Mouse (Mus musculus) hindbrain, embryonic 10.5 days (tissue): ENCODE measurements around the gene Mettl26. TPM values are rescaled to one million over a fixed set of nuclear protein-coding genes. Genes with fewer than 3 reads are reported as not detected.

Source experiments
- DNase-seq: peaks from one replicate; pipeline ENCODE4 v3.0.0-alpha.2; 2017; ENCODE audit warnings: low spot score
- H3K27ac ChIP-seq: fragments of 300-500 bp; sonication (generic); 2 replicates; pipeline ENCODE4 v1.5.1; 2016; ENCODE audit warnings: mild to moderate bottlenecking, moderate library complexity
- H3K27me3 ChIP-seq: fragments of 300-500 bp; sonication (generic); 2 replicates; pipeline ENCODE4 v1.6.1; 2016; ENCODE audit warnings: mild to moderate bottlenecking; ENCODE audit not compliant: poor library complexity, insufficient read depth, severe bottlenecking
- H3K36me3 ChIP-seq: fragments of 300-500 bp; sonication (generic); 2 replicates; pipeline ENCODE4 v1.6.1; 2016; ENCODE audit warnings: mild to moderate bottlenecking, moderate library complexity
- H3K4me1 ChIP-seq: fragments of 300-500 bp; sonication (generic); replicated peaks from 2 replicates; pipeline ENCODE4 v1.6.1; 2016; ENCODE audit warnings: mild to moderate bottlenecking
- H3K4me3 ChIP-seq: fragments of 300-500 bp; sonication (generic); 2 replicates; pipeline ENCODE4 v1.5.1; 2016; ENCODE audit warnings: mild to moderate bottlenecking, moderate library complexity
- H3K9me3 ChIP-seq: fragments of 300-500 bp; sonication (generic); 2 replicates; pipeline ENCODE4 v1.6.1; 2016; ENCODE audit warnings: mild to moderate bottlenecking, moderate library complexity
- WGBS: fragments of 180-500 bp; shearing (Covaris S2); methylation state at CpG from one replicate; pipeline ENCODE4 v1.1.7; 2016; 5-methylcytosine and 5-hydroxymethylcytosine counted together
- polyA plus RNA-seq: library from polyadenylated mRNA; unstranded; fragments of >200 nt; fragmentation: Nextera tagmentation; extraction: Ambion mirVana; gene quantifications from 2 replicates; pipeline ENCODE4 v1.2.1, GENCODE M21; 2016

The Mettl26 gene
- polyA plus RNA-seq, 1 experiment from 2014 or later, result 69.9 TPM

- 55% methylated on average over 10 of the region's 10 CpGs for WGBS
- Histone ChIP-seq H3K27ac (peak overlapping the region; percentile 92), H3K27me3 (no peaks in the 10 kb centered on the region), H3K9me3 (no peaks in the 10 kb centered on the region), H3K4me3 (peak overlapping the region; percentile 73), H3K36me3 (peaks cover 32% of the 10 kb centered on the region), H3K4me1 (peaks cover 77% of the 10 kb centered on the region)
- DNase-seq, result no peak
These were observed 1.6 kb downstream of the Mettl26 start for GRCm38 (mm10) chr17:25876347-25876915.

GRCm38 (mm10) chr17:25877025-25877424 lies 2.2 kb downstream of the Mettl26 start:
- Histone ChIP-seq H3K9me3 (no peaks in the 10 kb centered on the region), H3K27me3 (no peaks in the 10 kb centered on the region), H3K4me3 (peak overlapping the region; percentile 73; the same call in 1 of the 2 replicates), H3K4me1 (peaks cover 83% of the 10 kb centered on the region), H3K36me3 (peaks cover 32% of the 10 kb centered on the region), H3K27ac (no peak overlapping the region)
- no peak for DNase-seq
- 98% methylated on average over 3 of the region's 3 CpGs for WGBS

GRCm38 (mm10) chr17:25877741-25878610 lies 3.1 kb downstream of the Mettl26 start:
- peaks cover 90% of the 10 kb centered on the region for H3K4me1 ChIP-seq

GRCm38 (mm10) chr17:25878611-25879180 lies 3.8 kb downstream of the Mettl26 start:
- Histone ChIP-seq H3K27me3 (no peaks in the 10 kb centered on the region; the same call in 1 of the 2 replicates), H3K36me3 (peaks cover 48% of the 10 kb centered on the region), H3K4me3 (peak overlapping the region; percentile 29), H3K9me3 (no peaks in the 10 kb centered on the region), H3K27ac (peak overlapping the region; percentile 93; the same call in 1 of the 2 replicates), H3K4me1 (peaks cover 92% of the 10 kb centered on the region)
- WGBS, result 83% methylated on average over 19 of the region's 19 CpGs
- DNase-seq, result no peak

More at GRCm38 (mm10) chr17:25877741-25878610, 3.1 kb downstream of the Mettl26 start:
- Histone ChIP-seq H3K9me3 (no peaks in the 10 kb centered on the region), H3K4me3 (peak overlapping the region; percentile 29; the same call in 1 of the 2 replicates), H3K36me3 (peaks cover 41% of the 10 kb centered on the region), H3K27me3 (no peaks in the 10 kb centered on the region), H3K27ac (peak overlapping the region; percentile 12)
- DNase-seq, result no peak
- WGBS, result 94% methylated on average over 32 of the region's 32 CpGs

- peaks cover 92% of the 10 kb centered on the region for H3K4me1 ChIP-seq
- peak overlapping the region; percentile 29 for H3K4me3 ChIP-seq
These were observed 4.4 kb downstream of the Mettl26 start for GRCm38 (mm10) chr17:25879261-25879660.

GRCm38 (mm10) chr17:25879750-25880149 lies 4.9 kb downstream of the Mettl26 start:
- Histone ChIP-seq H3K4me1 (peaks cover 93% of the 10 kb centered on the region), H3K27ac (peak overlapping the region; percentile 93), H3K4me3 (peak overlapping the region; percentile 29), H3K27me3 (no peaks in the 10 kb centered on the region; the same call in 1 of the 2 replicates), H3K36me3 (peaks cover 59% of the 10 kb centered on the region), H3K9me3 (no peaks in the 10 kb centered on the region)
- WGBS, result 66% methylated on average over 8 of the region's 8 CpGs
- no peak for DNase-seq

More at GRCm38 (mm10) chr17:25879261-25879660, 4.4 kb downstream of the Mettl26 start:
- H3K27me3 ChIP-seq, result no peaks in the 10 kb centered on the region; the same call in 1 of the 2 replicates
- WGBS, result 39% methylated on average over 4 of the region's 4 CpGs
- H3K36me3 ChIP-seq, result peaks cover 54% of the 10 kb centered on the region
- H3K27ac ChIP-seq, result peak overlapping the region; percentile 93
- DNase-seq, result peak; percentile 64
- no peaks in the 10 kb centered on the region for H3K9me3 ChIP-seq

- H3K4me3 ChIP-seq, result peak within 1 kb of the TSS; percentile 29
- peaks cover 63% of the 10 kb centered on the region for H3K36me3 ChIP-seq
- WGBS, result 12% methylated on average over 5 of the region's 5 CpGs
- peaks cover 94% of the 10 kb centered on the region for H3K4me1 ChIP-seq
- H3K27me3 ChIP-seq, result no peaks in the 10 kb centered on the region; the same call in 1 of the 2 replicates
- DNase-seq, result peak; percentile 76
- H3K9me3 ChIP-seq, result no peaks in the 10 kb centered on the region
- H3K27ac ChIP-seq, result peak within 1 kb of the TSS; percentile 93
These were observed 5.5 kb downstream of the Mettl26 start, which contains the start of gene Wfikkn1 for GRCm38 (mm10) chr17:25880196-25880910. Gene Wfikkn1, minus strand, starts transcription at chr17:25880858.

GRCm38 (mm10) chr17:25880913-25881641 lies 6.2 kb downstream of the Mettl26 start:
- DNase-seq, result peak; percentile 88
- Histone ChIP-seq H3K27me3 (no peaks in the 10 kb centered on the region; the same call in 1 of the 2 replicates), H3K36me3 (peaks cover 68% of the 10 kb centered on the region), H3K27ac (peak overlapping the region; percentile 93), H3K4me1 (peaks cover 95% of the 10 kb centered on the region), H3K4me3 (peak overlapping the region; percentile 29), H3K9me3 (no peaks in the 10 kb centered on the region)
- 4% methylated on average over 5 of the region's 5 CpGs for WGBS

- no peak overlapping the region for H3K4me3 ChIP-seq
- peaks cover 68% of the 10 kb centered on the region for H3K36me3 ChIP-seq
- H3K4me1 ChIP-seq, result peaks cover 91% of the 10 kb centered on the region
- DNase-seq, result peak; percentile 79
- no peaks in the 10 kb centered on the region; the same call in 1 of the 2 replicates for H3K27me3 ChIP-seq
- H3K9me3 ChIP-seq, result no peaks in the 10 kb centered on the region
- 11% methylated on average over 4 of the region's 4 CpGs for WGBS
- peak overlapping the region; percentile 93 for H3K27ac ChIP-seq
These were observed 6.8 kb downstream of the Mettl26 start for GRCm38 (mm10) chr17:25881691-25882090.

GRCm38 (mm10) chr17:25882306-25882705 lies 7.4 kb downstream of the Mettl26 start:
- peak; percentile 39 for DNase-seq
- H3K27me3 ChIP-seq, result no peaks in the 10 kb centered on the region; the same call in 1 of the 2 replicates
- WGBS, result 17% methylated on average over 5 of the region's 5 CpGs
- peak overlapping the region; percentile 93 for H3K27ac ChIP-seq
- H3K36me3 ChIP-seq, result peaks cover 65% of the 10 kb centered on the region
- peaks cover 85% of the 10 kb centered on the region for H3K4me1 ChIP-seq
- no peak overlapping the region for H3K4me3 ChIP-seq
- no peaks in the 10 kb centered on the region for H3K9me3 ChIP-seq

GRCm38 (mm10) chr17:25883268-25883667 lies 8.4 kb downstream of the Mettl26 start:
- H3K36me3 ChIP-seq, result peaks cover 65% of the 10 kb centered on the region
- H3K27me3 ChIP-seq, result no peaks in the 10 kb centered on the region; the same call in 1 of the 2 replicates
- 84% methylated on average over 8 of the region's 8 CpGs for WGBS
- H3K4me1 ChIP-seq, result peaks cover 76% of the 10 kb centered on the region
- H3K27ac ChIP-seq, result peak overlapping the region; percentile 93
- DNase-seq, result no peak
- H3K9me3 ChIP-seq, result no peaks in the 10 kb centered on the region
- no peak overlapping the region for H3K4me3 ChIP-seq
